Mouse (Mus musculus) regulatory T cell (primary cell): ENCODE measurements around the gene Spns3.
"Not testable (repeated sequence)": the region's sequence is repeated elsewhere in the genome, so short reads cannot be mapped to it uniquely, and the experiment has no call there.

Experiments used
- in situ Hi-C: fragments of 300-600 bp; cut with MboI, MseI; formaldehyde crosslinking; loops from one replicate; pipeline ENCODE4 v1.15.1; 2025; ENCODE audit warnings: high pct_unique_total_duplicates

The Spns3 gene

DNA sequence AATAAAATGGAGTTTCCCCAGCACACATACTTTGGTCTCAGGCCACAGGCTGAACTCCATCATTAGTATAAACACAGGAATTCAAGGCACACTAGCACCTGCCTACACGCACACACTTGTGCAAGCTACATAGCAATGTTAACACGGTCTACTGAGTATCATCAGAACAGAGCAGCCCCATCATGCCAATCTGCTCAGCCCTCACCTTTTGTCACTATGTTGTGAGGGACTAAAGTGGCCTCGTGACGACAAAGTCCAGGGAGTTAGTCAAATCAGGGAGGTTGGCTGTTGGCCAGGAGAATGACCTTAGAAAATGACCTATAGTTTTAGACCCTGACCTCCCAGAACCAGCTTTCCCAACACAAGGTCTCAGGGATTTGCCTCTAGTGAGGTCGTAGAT lies 7.8 kb upstream of the Spns3 start:
- in situ Hi-C loops, result no loop called here

DNA sequence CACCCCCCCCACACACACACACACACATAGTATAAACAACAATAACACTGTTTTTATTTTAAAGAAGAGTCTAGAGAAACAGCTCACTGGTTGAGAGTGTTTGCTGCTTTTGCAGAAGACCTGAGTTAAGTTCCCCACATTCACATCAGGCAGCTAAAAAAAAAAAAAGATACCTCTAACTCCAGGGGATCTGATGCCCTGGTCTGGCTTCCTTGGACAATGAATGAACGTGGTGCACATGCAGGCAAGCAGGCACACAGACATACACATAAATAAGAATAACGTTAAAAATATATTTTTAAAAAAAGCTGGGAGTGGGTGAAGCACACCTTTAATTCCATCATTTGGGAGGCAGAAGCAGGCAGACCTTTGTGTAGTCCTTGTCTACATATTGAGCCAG lies 6.6 kb upstream of the Spns3 start:
- in situ Hi-C loops, result no loop called here

DNA sequence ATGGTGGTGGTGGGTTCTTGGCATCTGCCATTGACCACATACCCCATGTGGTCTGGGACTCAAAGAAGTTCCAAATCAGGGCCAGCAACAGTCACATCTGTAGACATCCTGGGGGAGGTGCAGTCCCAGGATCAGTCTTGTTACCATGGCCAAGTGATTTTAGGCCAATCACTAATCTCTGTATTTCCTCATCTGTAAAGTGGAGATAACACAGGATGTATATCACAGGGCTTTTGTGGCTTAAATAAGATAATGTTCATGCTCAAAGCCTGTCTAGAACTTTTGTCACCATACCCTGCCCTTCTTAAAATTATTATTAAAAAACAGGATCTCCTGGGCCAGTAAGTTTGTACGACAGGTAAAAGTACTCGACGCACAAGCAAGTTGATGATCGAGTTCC lies 6.2 kb upstream of the Spns3 start:
- in situ Hi-C loops, result no loop called here

DNA sequence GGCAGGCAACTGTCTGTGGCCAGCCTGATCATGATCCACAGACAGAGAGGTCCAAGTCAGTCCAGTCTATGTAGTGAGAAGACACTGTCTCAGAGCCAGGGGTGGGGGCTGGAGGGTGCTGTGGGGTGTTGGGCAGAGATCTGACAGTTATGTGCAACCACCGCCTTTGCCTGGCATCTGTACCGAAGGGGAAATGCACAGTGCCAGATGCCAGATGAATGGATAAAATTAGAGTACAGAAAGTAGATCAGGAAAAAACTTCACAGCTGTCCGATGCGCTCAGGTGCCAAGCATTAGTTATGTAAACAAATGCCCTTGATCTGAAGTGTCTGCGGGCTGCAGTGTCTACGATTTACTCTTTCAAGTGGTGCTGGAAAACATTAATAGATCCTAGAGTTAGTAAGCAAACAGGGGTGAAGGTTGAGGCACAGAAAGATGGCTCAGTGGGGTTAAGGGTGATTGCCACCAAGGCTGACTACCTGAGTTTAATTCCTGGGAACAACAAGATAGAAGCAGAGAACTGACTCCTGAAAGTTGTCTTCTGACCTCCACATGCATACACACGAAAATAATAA lies 1.3 kb upstream of the Spns3 start:
- in situ Hi-C loops, result no loop called here

DNA sequence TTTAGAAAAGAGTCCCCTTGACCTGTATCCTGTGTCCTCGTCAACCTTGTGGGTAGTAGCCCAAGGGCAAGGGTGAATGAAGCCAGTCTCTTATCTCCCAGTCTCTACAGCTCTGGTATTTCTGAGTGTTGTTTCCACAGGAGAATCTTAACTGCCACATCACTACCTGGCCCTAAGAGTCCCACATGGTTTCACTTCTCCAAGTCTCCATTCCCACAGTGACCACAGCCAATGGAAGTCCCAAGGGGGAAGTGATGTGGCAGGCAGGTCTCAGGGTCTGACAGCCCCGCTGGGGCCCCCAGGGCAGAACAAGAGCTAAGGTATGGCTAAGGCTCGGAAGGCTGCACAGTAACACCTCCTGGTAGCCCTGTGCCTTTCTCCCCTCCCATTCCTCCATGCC lies 3.1 kb downstream of the Spns3 start:
- in situ Hi-C loops, result no loop called here

DNA sequence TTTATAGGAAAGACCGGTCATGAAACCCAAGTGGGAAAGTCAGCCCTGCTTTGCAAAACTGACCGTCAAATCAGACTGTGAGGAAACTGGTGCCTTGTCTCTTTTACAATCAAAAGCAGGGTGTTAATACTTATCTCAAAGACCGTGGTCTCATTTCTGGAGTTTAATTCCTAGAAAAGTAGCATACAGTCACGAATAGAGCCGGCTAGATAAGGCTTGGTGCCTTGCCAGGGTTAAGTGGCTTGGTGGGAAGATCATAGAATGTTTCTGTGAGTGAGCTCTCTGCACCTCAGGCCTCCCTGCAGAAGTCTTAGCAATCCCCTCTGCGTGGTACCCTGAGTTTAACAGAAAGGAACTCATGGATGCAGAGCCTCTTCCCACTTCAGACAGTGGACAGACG lies 5.6 kb downstream of the Spns3 start:
- in situ Hi-C loops, result no loop called here

DNA sequence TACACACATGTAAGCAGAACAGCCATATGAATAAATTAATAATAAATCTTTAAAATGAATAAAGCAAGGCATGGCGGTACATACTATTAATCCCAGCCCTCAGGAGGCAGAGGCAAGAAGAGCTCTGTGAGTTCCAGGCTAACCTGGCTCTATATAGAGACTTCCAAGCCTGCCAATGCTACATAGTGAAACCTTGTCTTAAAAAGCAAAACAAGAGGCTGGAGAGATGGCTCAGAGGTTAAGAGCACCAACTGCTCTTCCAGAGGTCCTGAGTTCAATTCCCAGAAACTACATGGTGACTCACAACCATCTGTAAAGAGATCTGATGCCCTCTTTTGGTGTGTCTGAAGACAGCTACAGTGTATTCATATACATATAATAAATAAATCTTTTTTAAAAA lies 6.6 kb downstream of the Spns3 start:
- in situ Hi-C loops, result not testable (repeated sequence)

DNA sequence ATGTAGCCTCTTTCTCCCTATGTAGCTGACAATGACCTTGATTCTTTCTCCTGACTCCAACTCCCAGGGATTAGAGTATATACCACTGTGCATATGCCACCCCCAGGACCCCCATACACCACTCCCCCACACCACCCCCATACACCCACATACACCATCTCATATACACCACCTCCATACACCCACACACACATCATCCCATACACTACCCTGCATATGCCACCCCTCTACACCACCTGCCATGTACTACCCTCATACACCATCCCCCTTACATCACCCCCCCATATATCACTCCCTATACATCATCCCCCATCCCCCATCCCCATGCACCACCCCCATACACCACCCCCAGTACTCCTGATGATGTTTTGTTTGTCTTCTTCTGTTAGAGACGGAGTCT lies 7.7 kb downstream of the Spns3 start:
- in situ Hi-C loops, result no loop called here

DNA sequence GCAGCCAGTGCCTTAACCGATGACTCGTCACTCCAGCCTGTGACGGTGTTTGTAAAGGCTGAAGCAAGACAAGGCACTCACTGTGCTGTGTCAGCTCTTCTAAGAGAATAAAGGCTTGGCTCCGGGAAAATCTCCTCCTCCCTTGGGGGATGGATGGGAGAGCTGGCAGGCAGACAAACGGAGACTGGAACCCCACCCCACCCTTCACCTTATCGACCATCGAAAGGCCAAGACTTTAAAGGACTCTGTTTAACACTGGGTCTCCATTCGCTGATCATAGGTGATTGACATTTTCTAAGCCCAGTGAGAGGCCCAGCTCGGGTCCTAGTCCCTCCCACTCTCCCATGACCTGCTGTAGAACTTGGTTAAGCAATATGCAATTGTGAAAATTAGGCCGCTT lies 8.4 kb downstream of the Spns3 start:
- in situ Hi-C loops, result no loop called here

DNA sequence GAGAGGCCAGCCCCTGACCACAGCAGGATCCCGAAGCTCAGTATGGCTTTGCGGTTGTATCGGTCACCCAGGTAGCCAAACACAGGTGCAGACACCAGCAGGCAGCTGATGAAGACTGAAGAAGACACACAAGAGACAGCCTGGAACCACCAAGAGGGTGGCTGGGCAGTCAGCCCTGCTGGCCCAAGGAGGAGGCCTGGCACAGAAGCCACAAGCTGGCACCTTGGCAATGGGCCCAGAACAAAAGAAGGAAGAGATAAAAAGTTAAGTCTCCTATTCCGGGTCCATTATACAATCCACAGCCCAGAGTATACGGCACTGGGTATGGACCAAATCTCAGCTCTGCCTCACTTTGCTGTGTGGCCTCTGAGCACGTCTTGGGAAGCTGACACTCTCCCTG lies 9.9 kb downstream of the Spns3 start:
- in situ Hi-C loops, result no loop called here

DNA sequence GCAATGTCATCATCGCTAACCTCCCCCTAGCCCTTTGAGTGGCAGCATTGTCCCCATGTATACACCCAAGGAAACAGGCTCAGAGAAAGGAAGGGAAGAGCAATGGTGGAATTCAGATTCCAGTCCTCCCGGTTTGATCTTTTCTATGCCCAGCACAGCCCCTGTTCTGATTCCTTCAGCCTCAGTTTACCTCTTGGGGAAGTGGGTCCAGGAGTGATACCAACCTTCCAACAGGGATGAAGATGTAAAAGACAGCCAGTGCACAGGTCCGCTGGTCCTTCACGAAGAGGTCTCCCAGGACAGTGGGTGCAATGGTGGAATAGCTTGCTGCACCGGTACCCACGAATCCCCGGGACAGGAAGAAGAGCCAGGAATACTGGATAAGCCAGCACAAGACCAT lies 11.5 kb downstream of the Spns3 start:
- in situ Hi-C loops, result no loop called here

DNA sequence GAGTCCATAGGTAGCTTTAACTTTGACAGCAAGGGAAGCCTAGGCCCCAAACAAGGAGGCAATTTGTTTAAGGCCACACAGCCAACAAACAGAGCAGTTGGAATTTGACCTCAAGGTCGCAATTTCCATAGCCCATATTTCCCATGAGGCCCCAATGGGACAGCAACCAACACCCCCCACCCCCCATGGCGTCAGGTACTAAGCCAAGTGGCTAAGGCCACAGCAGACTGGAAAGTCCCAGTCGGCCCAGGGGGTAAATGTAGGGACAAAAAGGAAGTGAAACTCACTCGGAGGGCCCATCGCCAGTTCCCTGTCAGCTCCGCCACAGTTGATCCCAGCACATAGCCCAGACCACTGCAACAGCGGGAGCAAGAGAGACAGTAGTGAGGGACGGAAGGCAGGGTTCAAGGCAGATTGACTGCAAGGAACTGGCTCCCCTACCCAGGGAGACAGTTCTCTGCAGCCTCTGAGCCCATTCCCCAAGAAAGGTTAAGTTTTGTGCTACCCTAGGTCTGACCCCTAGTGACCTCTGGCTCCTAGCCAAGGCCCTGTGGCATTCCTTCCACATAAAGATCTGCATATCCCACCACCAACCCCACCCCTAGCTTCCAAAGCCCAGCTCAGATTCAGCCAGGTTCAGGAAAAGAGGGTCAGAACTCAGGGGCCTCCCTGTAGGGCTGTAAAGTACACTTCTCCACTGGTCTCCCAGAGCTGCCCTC lies 12.1 kb downstream of the Spns3 start:
- in situ Hi-C loops, result no loop called here

DNA sequence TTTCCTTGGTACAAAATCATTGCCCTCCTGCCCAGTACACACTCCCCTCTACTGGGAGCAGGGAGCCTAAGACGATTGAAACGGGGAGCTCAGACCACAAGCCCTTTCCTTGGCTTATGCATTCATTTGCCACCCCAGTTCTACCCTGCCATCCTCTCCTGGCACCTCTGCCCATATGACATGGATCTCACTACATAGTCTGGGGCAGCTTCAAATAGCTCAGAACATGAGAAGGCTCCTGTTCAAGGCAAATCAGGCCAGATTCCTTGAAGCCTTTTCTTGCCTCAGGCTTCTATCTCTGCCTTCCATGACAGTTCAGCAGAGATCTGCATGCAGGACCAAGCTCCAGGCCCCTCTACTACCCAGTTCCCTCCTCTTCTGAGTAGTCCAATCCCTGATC lies 12.8 kb downstream of the Spns3 start:
- in situ Hi-C loops, result no loop called here

DNA sequence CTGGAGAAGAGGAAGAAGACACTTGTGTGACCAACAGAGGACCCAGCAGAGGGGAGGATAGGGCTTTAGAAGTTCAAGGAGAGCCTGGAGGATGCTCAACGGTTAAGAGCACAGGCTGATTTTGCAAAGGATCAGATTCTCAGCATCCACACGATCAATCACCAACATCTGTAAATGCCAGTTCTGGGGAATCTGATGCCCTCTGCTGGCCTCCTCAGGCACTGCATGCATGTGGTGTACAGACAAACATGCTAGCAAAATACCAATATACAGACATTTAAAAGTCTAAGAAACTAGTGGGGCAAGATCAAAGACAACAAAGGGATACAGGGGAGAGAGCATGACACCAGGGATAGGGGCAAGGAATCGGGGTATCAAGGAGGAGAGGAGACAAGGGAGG lies 14.8 kb downstream of the Spns3 start:
- in situ Hi-C loops, result no loop called here

DNA sequence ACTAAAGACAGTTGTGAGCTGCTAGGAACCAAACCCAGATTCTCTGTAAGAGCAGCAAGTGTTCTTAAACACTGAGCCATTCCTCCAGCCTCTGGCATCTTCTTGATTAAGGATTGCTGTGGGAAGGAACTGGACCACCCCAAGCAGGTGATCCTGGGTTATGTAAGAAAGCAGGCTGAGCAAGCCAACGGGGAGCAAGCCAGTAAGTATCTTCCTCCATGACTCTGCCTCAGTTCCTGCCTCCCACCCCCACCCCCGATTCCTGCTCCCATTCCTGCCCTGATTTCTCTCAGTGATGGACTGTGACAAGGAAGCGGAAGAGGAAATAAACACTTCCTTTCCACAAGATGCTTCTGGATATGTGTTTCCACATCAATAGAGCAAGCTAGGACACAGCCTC lies 17.4 kb downstream of the Spns3 start:
- in situ Hi-C loops, result no loop called here

DNA sequence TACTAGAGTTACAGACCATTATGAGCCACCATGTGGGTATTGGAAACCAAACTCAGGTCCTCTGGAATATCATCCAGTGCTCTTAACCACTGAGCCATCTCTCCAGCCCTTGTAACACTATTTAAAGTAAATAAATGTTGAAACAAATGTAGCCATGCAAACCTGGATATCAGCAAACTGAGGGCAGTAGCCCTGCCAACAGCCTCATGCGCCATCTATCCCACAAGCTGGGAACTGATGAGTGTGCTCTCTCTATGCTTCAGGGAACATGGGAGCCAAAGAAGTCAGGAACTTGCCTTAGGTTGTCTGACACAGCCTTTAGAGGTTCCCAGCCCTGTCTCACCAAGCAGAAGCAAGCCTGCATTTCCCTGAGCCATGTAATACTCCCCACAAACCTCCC lies 18.7 kb downstream of the Spns3 start:
- in situ Hi-C loops, result no loop called here

DNA sequence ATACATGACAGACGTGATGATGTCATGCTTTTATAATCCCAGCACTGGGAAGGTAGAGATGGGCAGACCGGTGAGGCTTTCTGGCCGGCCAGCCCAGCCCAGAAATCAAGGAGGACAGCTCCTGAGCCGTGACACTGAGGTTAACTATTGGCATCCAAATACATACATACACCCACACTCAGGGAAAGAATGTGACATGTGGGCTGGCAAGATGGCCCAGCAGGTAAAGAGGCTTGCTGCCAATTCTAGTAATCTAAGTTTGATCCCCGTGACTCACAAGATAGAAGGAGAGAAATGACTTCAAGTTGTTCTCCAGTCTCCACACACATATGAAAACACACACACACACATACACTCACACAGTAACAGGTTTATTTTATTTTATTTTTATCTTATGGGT lies 19.2 kb downstream of the Spns3 start:
- in situ Hi-C loops, result no loop called here

DNA sequence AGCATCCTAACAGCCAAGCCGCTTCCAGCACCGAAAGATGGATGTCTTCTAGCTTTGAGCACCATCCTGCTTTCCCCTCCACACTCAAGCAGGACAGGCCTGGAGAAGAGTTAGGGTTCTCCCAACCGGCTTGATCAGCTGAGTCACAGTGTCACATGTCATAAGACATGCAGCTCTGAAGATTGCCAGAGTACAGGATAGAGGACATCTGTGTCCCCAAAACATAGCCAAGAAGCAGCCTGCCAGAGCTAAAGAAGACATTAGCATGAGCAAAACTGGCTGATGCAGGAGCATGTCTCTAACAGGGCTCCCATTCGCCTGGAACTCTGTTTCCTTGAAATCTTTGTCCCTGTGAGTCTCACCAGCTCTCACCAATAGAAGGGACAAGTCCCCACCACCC lies 24.1 kb downstream of the Spns3 start:
- in situ Hi-C loops, result no loop called here

DNA sequence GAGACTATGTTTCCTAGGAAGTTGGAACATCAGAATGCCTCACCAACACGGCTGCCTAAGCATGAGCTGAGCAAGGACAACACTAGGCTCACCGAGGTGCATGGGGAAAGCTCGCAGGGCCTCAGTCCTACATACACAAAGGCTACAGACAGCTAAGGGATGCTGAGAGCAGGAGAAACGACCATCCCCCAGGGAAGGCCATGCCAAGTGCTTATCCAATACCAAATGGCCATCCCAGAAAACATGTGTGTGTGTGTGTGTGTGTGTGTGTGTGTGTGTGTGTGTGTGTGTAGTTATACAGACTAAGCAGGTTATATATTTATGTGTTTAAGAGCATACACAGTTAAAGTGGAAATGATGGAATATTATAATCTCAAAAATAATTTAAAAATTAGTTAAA lies 26.6 kb downstream of the Spns3 start:
- in situ Hi-C loops, result no loop called here

DNA sequence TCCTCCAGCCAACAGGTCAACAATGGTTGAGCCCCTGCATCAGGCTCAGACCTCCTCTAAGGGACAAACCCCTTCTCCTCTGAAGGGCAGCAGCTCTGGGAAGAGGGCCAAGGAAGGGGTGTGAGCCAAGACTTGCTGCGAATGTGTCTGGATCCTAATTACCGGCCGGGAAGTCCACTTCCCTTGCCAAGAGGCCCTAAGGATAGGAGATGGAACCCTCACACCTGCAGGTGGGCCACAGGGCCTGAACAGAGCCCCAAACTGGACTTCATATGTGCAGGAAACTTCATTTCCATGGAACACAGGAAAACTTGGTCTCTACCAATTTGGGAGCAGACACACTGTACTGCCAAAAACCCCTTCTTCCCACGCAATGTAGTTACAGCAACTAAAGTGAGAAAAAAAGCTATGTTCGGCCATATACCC lies 27.7 kb downstream of the Spns3 start:
- in situ Hi-C loops, result no loop called here

DNA sequence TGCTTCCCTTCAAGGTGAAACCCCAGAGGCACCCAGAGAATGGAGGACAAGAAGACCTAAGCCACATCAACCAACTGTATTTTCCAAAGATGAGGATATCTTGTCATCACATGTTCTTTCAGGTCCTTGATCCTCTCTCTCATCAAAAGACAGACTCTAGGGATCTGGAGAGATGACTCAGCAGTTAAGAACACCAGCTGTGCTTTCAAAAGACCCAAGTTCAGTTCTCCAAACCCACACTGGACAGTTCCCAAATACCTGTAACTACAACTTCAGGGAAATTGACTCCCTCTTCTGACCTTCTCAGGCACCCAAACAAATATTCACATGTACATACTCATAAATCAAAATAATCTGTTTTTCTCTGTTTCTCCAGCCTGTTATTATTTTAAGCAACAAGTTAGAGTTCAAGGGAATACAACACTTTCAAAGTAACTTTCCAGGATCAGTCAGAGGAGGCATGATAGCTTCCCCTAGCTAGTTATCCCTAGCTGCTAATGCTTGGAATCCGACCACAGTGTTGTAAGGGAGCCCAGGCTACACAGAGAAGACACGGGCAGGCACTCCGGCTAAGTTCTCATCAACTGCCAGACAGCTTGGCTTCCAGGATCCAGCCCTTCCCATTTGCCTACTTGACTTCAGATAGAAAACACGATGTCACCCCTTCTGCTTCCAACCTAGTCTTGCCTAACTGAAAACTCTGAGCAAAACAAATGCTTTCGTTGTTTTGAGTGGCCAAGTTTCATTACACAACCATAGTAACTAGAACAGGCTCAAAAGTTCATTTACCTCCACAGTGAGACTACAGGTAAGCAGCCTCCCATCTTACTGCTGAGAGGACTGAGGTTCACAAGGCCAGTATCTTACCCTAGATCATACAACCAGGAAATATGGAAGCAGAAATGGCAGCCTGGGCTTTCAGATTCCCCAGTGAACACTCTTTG lies 28.4 kb downstream of the Spns3 start:
- in situ Hi-C loops, result no loop called here

DNA sequence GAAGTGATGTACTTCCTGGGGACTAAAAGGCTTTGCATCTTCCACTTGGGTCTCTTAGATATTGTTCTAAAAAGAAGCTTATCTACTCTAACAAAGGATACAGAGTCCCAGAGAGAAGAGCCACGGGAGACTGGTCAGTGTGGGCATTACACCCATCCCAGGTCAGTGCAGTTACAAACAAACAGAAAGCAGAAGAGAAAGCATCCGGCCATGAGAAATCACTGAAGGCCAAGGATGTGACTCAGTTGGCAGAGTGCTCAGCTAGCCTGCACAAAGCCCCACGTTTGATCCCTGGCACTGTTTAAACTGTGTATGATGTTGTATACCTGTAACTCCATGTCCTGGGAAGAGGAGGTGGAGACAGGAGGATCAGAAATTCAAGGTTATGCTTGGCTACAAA lies 30.4 kb downstream of the Spns3 start:
- in situ Hi-C loops, result loop anchor here (10.0 kb wide), 1 partner anchor 595 kb away; no protein-coding TSS in a partner anchor

DNA sequence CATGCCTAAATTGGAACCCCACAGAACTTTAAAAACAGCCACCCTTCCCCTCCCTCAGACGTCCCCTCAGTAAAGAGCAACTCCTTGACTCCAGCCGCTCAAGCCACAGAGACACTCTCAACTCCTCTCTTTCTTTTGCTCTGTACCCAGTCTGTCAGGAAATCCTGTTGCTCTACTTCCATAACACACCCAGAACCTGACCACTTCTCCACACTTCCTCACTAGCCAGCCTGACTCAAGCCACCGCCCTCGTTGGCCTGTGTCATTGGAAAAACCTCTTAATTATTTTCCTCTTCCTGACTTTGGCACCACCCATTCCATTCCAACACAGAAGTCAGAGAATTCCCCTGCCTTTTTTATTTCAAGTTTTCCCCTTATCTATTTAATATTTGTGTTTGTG lies 31.1 kb downstream of the Spns3 start:
- in situ Hi-C loops, result loop anchor here (10.0 kb wide), 1 partner anchor 594 kb away; no protein-coding TSS in a partner anchor
